Mouse (Mus musculus) right cerebral cortex, adult 2 months (tissue): ENCODE measurements around the gene Ccl3.

ENCODE experiments used
- DNase-seq, 2 experiments: peaks; one replicate each; pipeline ENCODE4 v3.0.0; 2021 to 2022; ENCODE audit warnings: low spot score in 2 of 2

Gene Ccl3

GRCm38 (mm10) chr11:83623586-83623985, 25.6 kb downstream of the Ccl3 start:
- no peak for DNase-seq

- no peak for DNase-seq
Observed at GRCm38 (mm10) chr11:83619037-83619436, 30.1 kb downstream of the Ccl3 start.

DNA sequence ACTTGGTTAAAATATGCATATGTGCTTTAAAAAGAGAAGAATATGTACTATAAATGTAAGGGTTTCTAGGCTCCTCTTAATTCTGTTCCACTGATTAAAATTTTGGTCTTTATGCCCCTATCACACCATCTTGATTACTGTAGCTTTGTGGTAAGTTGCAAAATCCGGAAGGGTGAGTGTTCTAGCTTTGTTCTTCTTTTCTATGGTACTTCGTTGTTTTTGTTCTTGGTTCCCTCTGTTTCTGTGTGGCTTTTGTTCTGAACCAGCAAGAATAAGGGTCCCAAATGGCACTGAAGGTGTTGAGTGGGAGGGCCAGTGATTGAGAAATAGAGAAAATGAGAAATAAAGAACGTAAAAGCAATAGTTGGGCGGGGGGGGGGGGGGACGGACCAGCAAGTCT, 30.9 kb downstream of the Ccl3 start:
- DNase-seq = no peak

GRCm38 (mm10) chr11:83616586-83616985, 32.6 kb downstream of the Ccl3 start:
- no peak for DNase-seq

GRCm38 (mm10) chr11:83610900-83611299, 38.3 kb downstream of the Ccl3 start:
- no peak for DNase-seq

DNA sequence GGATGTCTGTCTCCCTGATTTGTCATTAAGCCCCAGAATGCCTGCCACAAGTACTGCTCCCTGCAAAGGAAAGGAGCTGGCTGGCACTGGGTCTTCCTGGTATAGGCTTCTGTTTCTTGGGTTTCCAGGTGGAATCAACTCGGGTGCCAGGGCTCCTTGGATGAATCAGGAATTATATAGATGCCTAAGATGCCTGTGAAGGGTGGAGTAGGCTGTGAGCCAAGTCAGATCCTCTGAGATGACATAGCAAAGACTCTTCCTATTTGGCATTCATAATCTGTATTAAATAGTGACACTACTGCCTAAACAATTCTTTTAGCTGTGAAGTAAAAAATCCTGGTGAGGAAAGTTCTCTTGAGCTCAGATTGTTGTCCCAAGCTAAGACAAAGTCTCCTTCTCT, 42.8 kb downstream of the Ccl3 start:
- no peak for DNase-seq

- DNase-seq = no peak
Observed at GRCm38 (mm10) chr11:83605535-83605934, 43.6 kb downstream of the Ccl3 start.

GRCm38 (mm10) chr11:83604698-83605097, 44.5 kb downstream of the Ccl3 start:
- no peak for DNase-seq

DNA sequence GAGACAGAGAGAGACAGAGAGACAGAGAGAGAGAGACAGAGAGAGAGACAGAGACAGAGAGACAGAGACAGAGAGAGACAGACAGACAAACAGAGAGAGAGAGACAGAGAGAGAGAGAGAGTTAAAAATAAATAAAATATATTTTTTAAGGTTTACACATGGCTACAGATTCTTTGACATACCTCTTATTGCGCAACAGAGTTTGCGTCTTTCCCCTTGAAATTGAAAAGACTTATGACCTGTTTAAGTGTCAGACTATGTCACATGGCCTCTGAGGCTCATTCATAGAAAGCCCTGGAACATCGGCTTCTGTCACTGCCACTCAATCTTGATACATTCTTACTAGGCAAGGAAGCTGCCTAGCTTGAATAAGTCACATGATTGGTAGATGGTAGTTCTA, 45.8 kb downstream of the Ccl3 start:
- no peak for DNase-seq

GRCm38 (mm10) chr11:83600576-83600975, 48.6 kb downstream of the Ccl3 start:
- no peak for DNase-seq

DNA sequence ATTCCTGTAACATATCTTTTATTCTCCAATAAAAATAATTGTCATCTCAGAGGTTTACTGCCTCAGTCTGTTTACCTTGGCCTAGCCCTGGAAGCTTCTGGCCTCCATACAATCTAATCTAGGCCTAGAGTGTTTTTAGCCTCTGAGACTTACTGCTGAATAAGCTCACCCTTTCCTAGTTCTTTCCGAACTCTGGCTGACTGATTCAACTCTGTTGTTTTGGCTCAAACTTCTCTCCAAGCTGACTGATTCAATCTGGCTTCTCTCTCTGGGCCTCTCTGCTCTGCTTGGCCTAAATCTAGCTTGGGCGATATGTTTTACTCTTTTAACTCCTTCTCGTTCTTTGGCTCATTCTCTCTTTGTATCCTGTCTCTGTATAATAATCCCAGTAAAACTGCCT, 50.2 kb downstream of the Ccl3 start:
- no peak for DNase-seq

- no peak for DNase-seq
Observed at GRCm38 (mm10) chr11:83598207-83598837, 50.8 kb downstream of the Ccl3 start.
